8 mouse cellular contexts compared by ENCODE assay signal in genomic region chr15:82016101-82016808, GRCm38 (mm10). TPM values are rescaled to one million over a fixed set of nuclear protein-coding genes. Genes with fewer than 3 reads are reported as not detected.
A peak's percentile ranks its signal among the peaks of the same experiment; 100 is the strongest.
DNase-seq lines count a peak whose midpoint lies in the region; ATAC-seq lines count a peak whose summit lies in the region.

No protein-coding gene starts in this region.

- H3K4me3 ChIP-seq in brown adipose tissue, adult 24 weeks (ENCODE audit: insufficient read depth, low read depth, low read length): peak overlapping the region; percentile 77
- H3K4me3 ChIP-seq in heart, embryonic 14.5 days (ENCODE audit: control insufficient read depth in 1 of 2, insufficient read depth in 1 of 2, low read depth in 1 of 2, low read length in 2 of 2): peak overlapping the region; percentile 67 to 87
- H3K4me3 ChIP-seq in liver, embryonic 13.5 days (replicated peaks): peak overlapping the region; percentile 94
- peak overlapping the region; percentile 98 for H3K4me3 ChIP-seq in stomach, embryonic 16.5 days (replicated peaks; ENCODE audit: low read length)

- ATAC-seq in heart, embryonic 14.5 days (ENCODE audit: insufficient number of reproducible peaks, insufficient read depth, low FRiP score, low read depth): peak; percentile 95
- ATAC-seq in liver, embryonic 13.5 days (ENCODE audit: low read depth): peak; percentile 96
- ATAC-seq in stomach, embryonic 16.5 days (ENCODE audit: insufficient read depth, low FRiP score): peak; percentile 97

- peaks cover 15% of the 10 kb centered on the region; the same call in 1 of the 2 replicates for H3K36me3 ChIP-seq in heart, embryonic 14.5 days (ENCODE audit: control insufficient read depth, insufficient read depth, low read length)
- peaks cover 32% of the 10 kb centered on the region for H3K36me3 ChIP-seq in liver, embryonic 13.5 days
- H3K36me3 ChIP-seq in stomach, embryonic 16.5 days (ENCODE audit: control insufficient read depth, insufficient read depth, low read length): no peaks in the 10 kb centered on the region

- H3K4me2 ChIP-seq in heart, embryonic 14.5 days (ENCODE audit: low read length): peak overlapping the region; percentile 91
- peak overlapping the region; percentile 89 for H3K4me2 ChIP-seq in liver, embryonic 13.5 days
- peak overlapping the region; percentile 88 for H3K4me2 ChIP-seq in stomach, embryonic 16.5 days (ENCODE audit: low read depth, low read length)

- H3K27ac ChIP-seq in brown adipose tissue, adult 24 weeks (replicated peaks; ENCODE audit: low read depth, low read length): peak overlapping the region; percentile 41; the same call in 1 of the 2 replicates
- peak overlapping the region; percentile 63 to 88 for H3K27ac ChIP-seq in heart, embryonic 14.5 days (replicated peaks in 1 of 2; ENCODE audit: control insufficient read depth in 1 of 2, insufficient read depth in 1 of 2, low read depth in 2 of 2, low read length in 2 of 2)
- H3K27ac ChIP-seq in liver, embryonic 13.5 days: peak overlapping the region; percentile 86
- H3K27ac ChIP-seq in stomach, embryonic 16.5 days (ENCODE audit: low read length): peak overlapping the region; percentile 86

- H3K9me3 ChIP-seq in heart, embryonic 14.5 days (ENCODE audit: control insufficient read depth, low read length): no peaks in the 10 kb centered on the region
- no peaks in the 10 kb centered on the region for H3K9me3 ChIP-seq in liver, embryonic 13.5 days (replicated peaks)
- H3K9me3 ChIP-seq in stomach, embryonic 16.5 days (replicated peaks; ENCODE audit: control insufficient read depth, low read length): no peaks in the 10 kb centered on the region

- WGBS in heart, embryonic 14.5 days: under 1% methylated on average over 53 of the region's 53 CpGs
- whole genome bisulfite sequencing in liver, embryonic 13.5 days (ENCODE audit: insufficient replicate concordance): under 1% methylated on average over 53 of the region's 53 CpGs
- WGBS in stomach, embryonic 16.5 days: under 1% methylated on average over 53 of the region's 53 CpGs

- H3K9ac ChIP-seq in heart, embryonic 14.5 days (ENCODE audit: low read length): peak overlapping the region; percentile 90
- peak overlapping the region; percentile 97 for H3K9ac ChIP-seq in liver, embryonic 13.5 days
- peak overlapping the region; percentile 92 for H3K9ac ChIP-seq in stomach, embryonic 16.5 days (ENCODE audit: low read length)

- peak; percentile 99 for DNase-seq in CD4-positive, CD25-positive, alpha-beta regulatory T cell, adult 2 months (ENCODE audit: low read depth, low spot score)
- peak; percentile 61 for DNase-seq in fat pad, adult 2 months (ENCODE audit: extremely low read depth, low read depth, low spot score)
- DNase-seq in kidney, postnatal 14 days: peak; percentile 99
- DNase-seq in liver, embryonic 13.5 days: peak; percentile 100
- peak; percentile 98 for DNase-seq in neural tube, embryonic 10.5 days (ENCODE audit: extremely low spot score, low spot score)

- H3K27me3 ChIP-seq in heart, embryonic 14.5 days (ENCODE audit: control insufficient read depth, insufficient read depth, low read length): no peaks in the 10 kb centered on the region
- no peaks in the 10 kb centered on the region for H3K27me3 ChIP-seq in liver, embryonic 13.5 days
- no peaks in the 10 kb centered on the region for H3K27me3 ChIP-seq in stomach, embryonic 16.5 days (ENCODE audit: control insufficient read depth, insufficient read depth, low read length)

- no peaks in the 10 kb centered on the region; the same call in 1 of the 2 replicates for H3K4me1 ChIP-seq in brown adipose tissue, adult 24 weeks (ENCODE audit: control insufficient read depth, insufficient read depth, insufficient read length, low read length)
- peaks cover 4 to 19% of the 10 kb centered on the region in 2 experiments for H3K4me1 ChIP-seq in heart, embryonic 14.5 days (ENCODE audit: control insufficient read depth in 2 of 2, insufficient read depth in 2 of 2, low read length in 2 of 2)
- peaks cover 55% of the 10 kb centered on the region for H3K4me1 ChIP-seq in liver, embryonic 13.5 days (replicated peaks)
- peaks cover 17% of the 10 kb centered on the region for H3K4me1 ChIP-seq in stomach, embryonic 16.5 days (ENCODE audit: control insufficient read depth, insufficient read depth, low read length)

RNA-seq across cellular contexts. Expression of gene Desi1, which starts 17.4 kb away (rescaled TPM):
- 5.1 and 9.2 TPM in 2 replicates for polyA plus RNA-seq in brown adipose tissue, adult 24 weeks (2012; ENCODE audit: insufficient read depth, insufficient read length, missing spikeins)
- 19.8 and 21.8 TPM in 2 replicates for polyA plus RNA-seq in heart, embryonic 14.5 days (2014; fragmentation: Nextera tagmentation; extraction: Ambion mirVana)
- polyA plus RNA-seq in liver, embryonic 13.5 days (2015; fragmentation: Nextera tagmentation; extraction: Ambion mirVana): 12.8 and 13.7 TPM in 2 replicates
- 18.6 and 19.8 TPM in 2 replicates for polyA plus RNA-seq in stomach, embryonic 16.5 days (2015; fragmentation: Nextera tagmentation; extraction: Ambion mirVana)

RNA-seq across cellular contexts. Expression of gene Xrcc6, which starts 28.6 kb away (rescaled TPM):
- polyA plus RNA-seq in brown adipose tissue, adult 24 weeks (2012; ENCODE audit: insufficient read depth, insufficient read length, missing spikeins): 119 and 145 TPM in 2 replicates
- polyA plus RNA-seq in heart, embryonic 14.5 days (2014; fragmentation: Nextera tagmentation; extraction: Ambion mirVana): 57.7 and 64.1 TPM in 2 replicates
- polyA plus RNA-seq in liver, embryonic 13.5 days (2015; fragmentation: Nextera tagmentation; extraction: Ambion mirVana): 77.5 and 87.7 TPM in 2 replicates
- 71.9 and 72.2 TPM in 2 replicates for polyA plus RNA-seq in stomach, embryonic 16.5 days (2015; fragmentation: Nextera tagmentation; extraction: Ambion mirVana)

RNA-seq across cellular contexts. Expression of gene Snu13, which starts 31.1 kb away (rescaled TPM):
- polyA plus RNA-seq in brown adipose tissue, adult 24 weeks (2012; ENCODE audit: insufficient read depth, insufficient read length, missing spikeins): 88.5 and 124 TPM in 2 replicates
- 160 and 178 TPM in 2 replicates for polyA plus RNA-seq in heart, embryonic 14.5 days (2014; fragmentation: Nextera tagmentation; extraction: Ambion mirVana)
- polyA plus RNA-seq in liver, embryonic 13.5 days (2015; fragmentation: Nextera tagmentation; extraction: Ambion mirVana): 224 and 231 TPM in 2 replicates
- polyA plus RNA-seq in stomach, embryonic 16.5 days (2015; fragmentation: Nextera tagmentation; extraction: Ambion mirVana): 209 and 251 TPM in 2 replicates

RNA-seq across cellular contexts. Expression of gene 1700029P11Rik, which starts 35.9 kb away (rescaled TPM):
- not detected in 2 replicates for polyA plus RNA-seq in brown adipose tissue, adult 24 weeks (2012; ENCODE audit: insufficient read depth, insufficient read length, missing spikeins)
- not detected in 2 replicates for polyA plus RNA-seq in heart, embryonic 14.5 days (2014; fragmentation: Nextera tagmentation; extraction: Ambion mirVana)
- not detected in 2 replicates for polyA plus RNA-seq in liver, embryonic 13.5 days (2015; fragmentation: Nextera tagmentation; extraction: Ambion mirVana)
- not detected in 2 replicates for polyA plus RNA-seq in stomach, embryonic 16.5 days (2015; fragmentation: Nextera tagmentation; extraction: Ambion mirVana)

RNA-seq across cellular contexts. Expression of gene 4930407I10Rik, which starts 42.7 kb away (rescaled TPM):
- not detected in 2 replicates for polyA plus RNA-seq in brown adipose tissue, adult 24 weeks (2012; ENCODE audit: insufficient read depth, insufficient read length, missing spikeins)
- not detected in 2 replicates for polyA plus RNA-seq in heart, embryonic 14.5 days (2014; fragmentation: Nextera tagmentation; extraction: Ambion mirVana)
- not detected in 2 replicates for polyA plus RNA-seq in liver, embryonic 13.5 days (2015; fragmentation: Nextera tagmentation; extraction: Ambion mirVana)
- polyA plus RNA-seq in stomach, embryonic 16.5 days (2015; fragmentation: Nextera tagmentation; extraction: Ambion mirVana): not detected in 2 replicates

Comparison
In these comparisons a context has a peak if more than half of its experiments do, and no peak if none do; other contexts are left out.
1. Peak in every context shown above with its lines: DNase-seq, ATAC-seq, H3K4me3 ChIP-seq and H3K27ac ChIP-seq.